Mouse (Mus musculus) G1E (cell line): ENCODE results near the gene Adap1.

Experiments
- CTCF ChIP-seq: IDR thresholded peaks from 2 replicates; pipeline ENCODE4 v1.5.1; 2012; ENCODE audit warnings: low read depth, low read length, inconsistent platforms, mixed read lengths
- POLR2AphosphoS5 ChIP-seq: IDR thresholded peaks from 2 replicates; pipeline ENCODE4 v1.6.1; 2012; ENCODE audit warnings: low read depth, low read length, inconsistent platforms; ENCODE audit not compliant: insufficient replicate concordance

GRCm38 (mm10) chr5:139285383-139286067 lies 39.9 kb downstream of the Adap1 start:
- TF ChIP-seq CTCF, result no peak
- no peak for TF ChIP-seq POLR2AphosphoS5
